Mouse (Mus musculus): Measurements from ENCODE around the gene Gpc6. TPM values are rescaled to one million over a fixed set of nuclear protein-coding genes. Genes with fewer than 3 reads are reported as not detected.

Gene Gpc6
- polyA plus RNA-seq, 1 experiment from 2014 or later, result 16.8 TPM

GRCm38 (mm10) chr14:117906361-117906760, 981.2 kb downstream of the Gpc6 start:
- no peak overlapping the region for H3K27ac ChIP-seq (replicated peaks; ENCODE audit: low read depth, low read length)
- H3K9me3 ChIP-seq (ENCODE audit: control insufficient read depth, low read length), result no peaks in the 10 kb centered on the region
- no peaks in the 10 kb centered on the region for H3K27me3 ChIP-seq (ENCODE audit: control insufficient read depth, insufficient read depth, low read length)
- ATAC-seq (ENCODE audit: low FRiP score, low TSS enrichment), result no peak
- DNase-seq, result peak; percentile 37
- no peak overlapping the region for H3K4me3 ChIP-seq (replicated peaks; ENCODE audit: low read depth, low read length)
- no peaks in the 10 kb centered on the region for H3K36me3 ChIP-seq (ENCODE audit: control insufficient read depth, insufficient read depth, low read length)
- no peak overlapping the region for H3K9ac ChIP-seq (replicated peaks; ENCODE audit: low read length)
- 23% methylated on average over 5 of the region's 5 CpGs for WGBS
- H3K4me2 ChIP-seq (ENCODE audit: low read length), result peak overlapping the region; percentile 29; the same call in 1 of the 2 replicates
- peaks cover 12% of the 10 kb centered on the region for H3K4me1 ChIP-seq (ENCODE audit: control insufficient read depth, insufficient read depth, low read length)

GRCm38 (mm10) chr14:117908231-117908920, 983.3 kb downstream of the Gpc6 start:
- ATAC-seq (ENCODE audit: low FRiP score, low TSS enrichment) (no peak), DNase-seq (no peak)
- Histone ChIP-seq H3K4me1 (ENCODE audit: control insufficient read depth, insufficient read depth, low read length) (peaks cover 12% of the 10 kb centered on the region), H3K4me3 (replicated peaks; ENCODE audit: low read depth, low read length) (no peak overlapping the region), H3K4me2 (ENCODE audit: low read length) (no peak overlapping the region), H3K9ac (replicated peaks; ENCODE audit: low read length) (no peak overlapping the region), H3K27ac (replicated peaks; ENCODE audit: low read depth, low read length) (no peak overlapping the region), H3K36me3 (ENCODE audit: control insufficient read depth, insufficient read depth, low read length) (no peaks in the 10 kb centered on the region), H3K27me3 (ENCODE audit: control insufficient read depth, insufficient read depth, low read length) (no peaks in the 10 kb centered on the region), H3K9me3 (ENCODE audit: control insufficient read depth, low read length) (no peaks in the 10 kb centered on the region)
- WGBS, result 90% methylated on average over 8 of the region's 8 CpGs

- H3K4me2 ChIP-seq (ENCODE audit: low read length), result no peak overlapping the region
- no peak overlapping the region for H3K27ac ChIP-seq (replicated peaks; ENCODE audit: low read depth, low read length)
- ATAC-seq (ENCODE audit: low FRiP score, low TSS enrichment), result no peak
- no peaks in the 10 kb centered on the region for H3K27me3 ChIP-seq (ENCODE audit: control insufficient read depth, insufficient read depth, low read length)
- H3K4me3 ChIP-seq (replicated peaks; ENCODE audit: low read depth, low read length), result no peak overlapping the region
- H3K9ac ChIP-seq (replicated peaks; ENCODE audit: low read length), result no peak overlapping the region
- 73% methylated on average over 4 of the region's 4 CpGs for WGBS
- peaks cover 12% of the 10 kb centered on the region for H3K4me1 ChIP-seq (ENCODE audit: control insufficient read depth, insufficient read depth, low read length)
- H3K9me3 ChIP-seq (ENCODE audit: control insufficient read depth, low read length), result no peaks in the 10 kb centered on the region
- DNase-seq, result no peak
- no peaks in the 10 kb centered on the region for H3K36me3 ChIP-seq (ENCODE audit: control insufficient read depth, insufficient read depth, low read length)
These were observed 983.9 kb downstream of the Gpc6 start for GRCm38 (mm10) chr14:117909046-117909445.

- H3K9me3 ChIP-seq (ENCODE audit: control insufficient read depth, low read length), result no peaks in the 10 kb centered on the region
- no peak overlapping the region for H3K27ac ChIP-seq (replicated peaks; ENCODE audit: low read depth, low read length)
- no peaks in the 10 kb centered on the region for H3K27me3 ChIP-seq (ENCODE audit: control insufficient read depth, insufficient read depth, low read length)
- H3K9ac ChIP-seq (replicated peaks; ENCODE audit: low read length), result no peak overlapping the region
- DNase-seq (no peak), ATAC-seq (ENCODE audit: low FRiP score, low TSS enrichment) (no peak)
- 14% methylated on average over 7 of the region's 7 CpGs for WGBS
- peaks cover 11% of the 10 kb centered on the region for H3K4me1 ChIP-seq (ENCODE audit: control insufficient read depth, insufficient read depth, low read length)
- H3K36me3 ChIP-seq (ENCODE audit: control insufficient read depth, insufficient read depth, low read length), result no peaks in the 10 kb centered on the region
- no peak overlapping the region for H3K4me2 ChIP-seq (ENCODE audit: low read length)
- no peak overlapping the region for H3K4me3 ChIP-seq (replicated peaks; ENCODE audit: low read depth, low read length)
These were observed 985.2 kb downstream of the Gpc6 start for GRCm38 (mm10) chr14:117910323-117910722.

- H3K4me1 ChIP-seq (ENCODE audit: control insufficient read depth, insufficient read depth, low read length), result no peaks in the 10 kb centered on the region
- DNase-seq, result no peak
These were observed 987.6 kb downstream of the Gpc6 start for GRCm38 (mm10) chr14:117912624-117913270.

GRCm38 (mm10) chr14:117916577-117916976, 991.5 kb downstream of the Gpc6 start:
- Histone ChIP-seq H3K4me3 (replicated peaks; ENCODE audit: low read depth, low read length) (no peak overlapping the region), H3K9me3 (ENCODE audit: control insufficient read depth, low read length) (no peaks in the 10 kb centered on the region), H3K4me1 (ENCODE audit: control insufficient read depth, insufficient read depth, low read length) (no peaks in the 10 kb centered on the region), H3K4me2 (ENCODE audit: low read length) (no peak overlapping the region), H3K9ac (replicated peaks; ENCODE audit: low read length) (no peak overlapping the region), H3K27me3 (ENCODE audit: control insufficient read depth, insufficient read depth, low read length) (no peaks in the 10 kb centered on the region), H3K36me3 (ENCODE audit: control insufficient read depth, insufficient read depth, low read length) (no peaks in the 10 kb centered on the region), H3K27ac (replicated peaks; ENCODE audit: low read depth, low read length) (no peak overlapping the region)
- ATAC-seq (ENCODE audit: low FRiP score, low TSS enrichment), result no peak
- no peak for DNase-seq
- WGBS, result 80% methylated on average over 8 of the region's 8 CpGs

More at GRCm38 (mm10) chr14:117912624-117913270, 987.6 kb downstream of the Gpc6 start:
- Histone ChIP-seq H3K4me2 (ENCODE audit: low read length) (no peak overlapping the region), H3K36me3 (ENCODE audit: control insufficient read depth, insufficient read depth, low read length) (no peaks in the 10 kb centered on the region), H3K9me3 (ENCODE audit: control insufficient read depth, low read length) (no peaks in the 10 kb centered on the region), H3K9ac (replicated peaks; ENCODE audit: low read length) (no peak overlapping the region), H3K4me3 (replicated peaks; ENCODE audit: low read depth, low read length) (no peak overlapping the region), H3K27me3 (ENCODE audit: control insufficient read depth, insufficient read depth, low read length) (no peaks in the 10 kb centered on the region), H3K27ac (replicated peaks; ENCODE audit: low read depth, low read length) (no peak overlapping the region)
- ATAC-seq (ENCODE audit: low FRiP score, low TSS enrichment), result no peak
- 91% methylated on average over 10 of the region's 10 CpGs for WGBS

- no peak overlapping the region for H3K9ac ChIP-seq (replicated peaks; ENCODE audit: low read length)
- H3K36me3 ChIP-seq (ENCODE audit: control insufficient read depth, insufficient read depth, low read length), result no peaks in the 10 kb centered on the region
- no peak overlapping the region for H3K27ac ChIP-seq (replicated peaks; ENCODE audit: low read depth, low read length)
- H3K27me3 ChIP-seq (ENCODE audit: control insufficient read depth, insufficient read depth, low read length), result no peaks in the 10 kb centered on the region
- no peaks in the 10 kb centered on the region for H3K9me3 ChIP-seq (ENCODE audit: control insufficient read depth, low read length)
- ATAC-seq (ENCODE audit: low FRiP score, low TSS enrichment) (no peak), DNase-seq (no peak)
- no peak overlapping the region for H3K4me3 ChIP-seq (replicated peaks; ENCODE audit: low read depth, low read length)
- H3K4me2 ChIP-seq (ENCODE audit: low read length), result no peak overlapping the region
- H3K4me1 ChIP-seq (ENCODE audit: control insufficient read depth, insufficient read depth, low read length), result no peaks in the 10 kb centered on the region
- WGBS, result 85% methylated on average over 10 of the region's 10 CpGs
These were observed 993.6 kb downstream of the Gpc6 start for GRCm38 (mm10) chr14:117918724-117919123.

- DNase-seq (no peak), ATAC-seq (ENCODE audit: low FRiP score, low TSS enrichment) (no peak)
- H3K27ac ChIP-seq (replicated peaks; ENCODE audit: low read depth, low read length), result no peak overlapping the region
- H3K9me3 ChIP-seq (ENCODE audit: control insufficient read depth, low read length), result no peaks in the 10 kb centered on the region
- H3K36me3 ChIP-seq (ENCODE audit: control insufficient read depth, insufficient read depth, low read length), result no peaks in the 10 kb centered on the region
- H3K4me1 ChIP-seq (ENCODE audit: control insufficient read depth, insufficient read depth, low read length), result no peaks in the 10 kb centered on the region
- WGBS, result 98% methylated on average over 5 of the region's 5 CpGs
- H3K27me3 ChIP-seq (ENCODE audit: control insufficient read depth, insufficient read depth, low read length), result no peaks in the 10 kb centered on the region
- no peak overlapping the region for H3K4me2 ChIP-seq (ENCODE audit: low read length)
- H3K9ac ChIP-seq (replicated peaks; ENCODE audit: low read length), result no peak overlapping the region
- H3K4me3 ChIP-seq (replicated peaks; ENCODE audit: low read depth, low read length), result no peak overlapping the region
These were observed 994.5 kb downstream of the Gpc6 start for GRCm38 (mm10) chr14:117919612-117920011.

Data from midbrain, embryonic 14.5 days (tissue).